Mouse (Mus musculus) brain, embryonic 14.5 days (tissue): ENCODE measurements around the gene Treml1.
"Not testable (repeated sequence)": the region's sequence is repeated elsewhere in the genome, so short reads cannot be mapped to it uniquely, and the experiment has no call there.

Experiments used
- CTCF ChIP-seq: fragments of 200-500 bp; IDR thresholded peaks from 2 replicates; pipeline ENCODE4 v1.5.1; 2012; ENCODE audit warnings: inconsistent platforms, mild to moderate bottlenecking, moderate library complexity, borderline replicate concordance; ENCODE audit not compliant: insufficient read depth, insufficient read length; ENCODE audit errors: extremely low read depth
- POLR2A ChIP-seq: fragments of 200-500 bp; IDR thresholded peaks from 2 replicates; pipeline ENCODE4 v1.6.1; 2012; ENCODE audit warnings: mild to moderate bottlenecking, inconsistent platforms, borderline replicate concordance; ENCODE audit not compliant: poor library complexity, insufficient read depth, insufficient read length, severe bottlenecking; ENCODE audit errors: extremely low read depth

DNA sequence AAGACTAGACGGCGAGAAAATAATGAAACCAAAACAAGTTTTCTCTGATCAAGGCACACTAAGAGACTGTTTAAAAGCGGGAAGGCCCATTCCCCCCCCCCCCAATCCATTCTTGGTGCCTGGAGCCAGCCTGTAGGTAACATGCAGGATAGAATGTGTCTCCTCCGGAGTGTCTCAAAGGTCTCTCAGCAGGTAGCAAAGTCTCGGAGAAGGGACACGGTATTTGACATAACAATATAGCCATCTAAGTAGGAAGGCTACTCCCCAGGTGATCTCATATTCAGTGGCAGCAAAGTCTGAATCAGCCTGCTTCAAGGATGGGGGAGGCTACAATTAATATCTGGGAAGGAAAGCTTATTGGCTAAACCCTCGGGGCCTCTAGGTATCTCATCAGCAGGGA lies 6.7 kb upstream of the Treml1 start:
- TF ChIP-seq CTCF, POLR2A: not testable (repeated sequence)
